Mouse (Mus musculus): ENCODE measurements around the gene Snta1.
"Not testable (repeated sequence)": the region's sequence is repeated elsewhere in the genome, so short reads cannot be mapped to it uniquely, and the experiment has no call there.

The Snta1 gene

GRCm38 (mm10) chr2:154372151-154372829 is 35.6 kb downstream of the Snta1 start:
- peak; percentile 88 to 94 for DNase-seq

- no peak for DNase-seq
Observed at GRCm38 (mm10) chr2:154367510-154367909, 40.4 kb downstream of the Snta1 start.

- DNase-seq, result not testable (repeated sequence)
Observed at GRCm38 (mm10) chr2:154354000-154354425, 53.9 kb downstream of the Snta1 start.

- DNase-seq, result no peak
Observed at GRCm38 (mm10) chr2:154348152-154348551, 59.7 kb downstream of the Snta1 start.

- no peak for DNase-seq
Observed at GRCm38 (mm10) chr2:154339356-154339755, 68.5 kb downstream of the Snta1 start.

- no peak for DNase-seq
Observed at GRCm38 (mm10) chr2:154338161-154338560, 69.7 kb downstream of the Snta1 start.

GRCm38 (mm10) chr2:154335572-154335971 is 72.3 kb downstream of the Snta1 start:
- DNase-seq, result no peak

GRCm38 (mm10) chr2:154326852-154327251 is 81.0 kb downstream of the Snta1 start:
- DNase-seq, result no peak

Data from cerebellum, postnatal 36 days (tissue).